Mouse (Mus musculus) hindbrain, embryonic 14.5 days (tissue): ENCODE data around the gene Etfdh. TPM values are rescaled to one million over a fixed set of nuclear protein-coding genes. Genes with fewer than 3 reads are reported as not detected.

Experiments
- ATAC-seq: fragments of 200-750 bp; cut with Nextera tagmentation; 2 replicates; pipeline ENCODE4 v1.8.0; 2017; ENCODE audit warnings: moderate number of reproducible peaks, mild to moderate bottlenecking, moderate TSS enrichment, moderate library complexity; ENCODE audit not compliant: low FRiP score
- DNase-seq: peaks from one replicate; pipeline ENCODE4 v3.0.0-alpha.2; 2015; ENCODE audit warnings: low spot score
- H3K27ac ChIP-seq: fragments of 300-500 bp; sonication (generic); 2 replicates; pipeline ENCODE4 v1.5.1; 2014; ENCODE audit warnings: mild to moderate bottlenecking, moderate library complexity
- H3K27me3 ChIP-seq: fragments of 300-500 bp; sonication (generic); 2 replicates; pipeline ENCODE4 v1.6.1; 2014; ENCODE audit warnings: mild to moderate bottlenecking, low read length, mixed read lengths; ENCODE audit not compliant: control insufficient read depth, insufficient read depth
- H3K36me3 ChIP-seq: fragments of 300-500 bp; sonication (generic); replicated peaks from 2 replicates; pipeline ENCODE4 v1.6.1; 2014; ENCODE audit not compliant: control insufficient read depth, insufficient read depth
- H3K4me1 ChIP-seq: fragments of 300-500 bp; sonication (generic); replicated peaks from 2 replicates; pipeline ENCODE4 v1.6.1; 2014; ENCODE audit warnings: antibody characterized with exemption, low read length, mixed read lengths; ENCODE audit not compliant: control insufficient read depth, insufficient read depth
- H3K4me2 ChIP-seq: fragments of 300-500 bp; sonication (generic); replicated peaks from 2 replicates; pipeline ENCODE4 v1.6.1; 2014; ENCODE audit warnings: mild to moderate bottlenecking, moderate library complexity
- H3K4me3 ChIP-seq: fragments of 300-500 bp; sonication (generic); replicated peaks from 2 replicates; pipeline ENCODE4 v1.5.1; 2014; ENCODE audit warnings: mild to moderate bottlenecking, low read length
- H3K9ac ChIP-seq: fragments of 300-500 bp; sonication (generic); 2 replicates; pipeline ENCODE4 v1.6.1; 2014
- H3K9me3 ChIP-seq: fragments of 300-500 bp; sonication (generic); 2 replicates; pipeline ENCODE4 v1.6.1; 2016; ENCODE audit warnings: low read length; ENCODE audit not compliant: control insufficient read depth
- WGBS: fragments of 180-500 bp; shearing (Covaris S2); extraction: QIAGEN DNeasy Blood & Tissue Kit; methylation state at CpG from one replicate; pipeline ENCODE4 v1.1.7; 2014; 5-methylcytosine and 5-hydroxymethylcytosine counted together
- polyA plus RNA-seq: library from polyadenylated mRNA; unstranded; fragments of >200 nt; fragmentation: Nextera tagmentation; extraction: Ambion mirVana; gene quantifications from 2 replicates; pipeline ENCODE4 v1.2.1, GENCODE M21; 2014

Gene Etfdh
- polyA plus RNA-seq, 1 experiment from 2014 or later = 45.9 TPM

DNA sequence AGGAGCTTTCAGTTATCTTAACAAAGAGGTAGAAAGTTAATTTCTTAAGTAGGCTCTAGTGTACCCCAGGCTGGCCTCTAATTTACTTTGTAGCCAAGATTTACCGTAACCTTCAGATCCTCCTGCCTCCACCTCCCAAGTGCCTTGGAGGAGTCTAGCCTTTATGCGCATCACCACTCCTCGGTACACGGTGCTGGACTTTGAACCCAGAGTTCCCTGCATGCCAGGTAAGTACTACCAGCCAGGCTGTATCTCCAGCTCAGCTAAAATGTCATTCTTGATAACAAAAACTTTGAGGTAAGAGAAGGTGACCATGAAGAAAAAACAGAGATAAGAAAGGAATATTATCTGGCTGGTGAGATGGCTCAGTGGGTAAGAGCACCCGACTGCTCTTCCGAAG, 68.7 kb downstream of the Etfdh start:
- 98% methylated on average over 6 of the region's 6 CpGs for WGBS
- DNase-seq (no peak), ATAC-seq (no peak)
- no peaks in the 10 kb centered on the region for H3K27me3 ChIP-seq
- H3K4me3 ChIP-seq = no peak overlapping the region
- no peak overlapping the region for H3K9ac ChIP-seq
- no peaks in the 10 kb centered on the region for H3K36me3 ChIP-seq
- no peak overlapping the region for H3K27ac ChIP-seq
- no peak overlapping the region for H3K4me2 ChIP-seq
- H3K9me3 ChIP-seq = no peaks in the 10 kb centered on the region
- 0 out of 2 replicates have a peak, but pooled peaks cover 3% of the 10 kb centered on the region for H3K4me1 ChIP-seq

DNA sequence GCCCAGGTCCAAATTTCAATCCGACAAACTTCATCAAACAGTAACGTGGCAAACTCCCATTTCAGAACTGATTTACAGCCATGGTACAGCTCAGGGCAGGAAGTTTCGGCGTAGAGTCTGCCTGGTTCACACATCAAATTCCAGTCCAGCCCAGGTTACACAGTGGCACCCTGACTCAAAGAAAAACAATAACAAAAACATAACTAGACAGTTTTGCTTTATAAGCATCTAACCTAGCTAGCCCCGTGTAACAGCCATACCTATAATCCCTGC, 69.6 kb downstream of the Etfdh start:
- no peak for DNase-seq
- H3K4me3 ChIP-seq = no peak overlapping the region
- no peaks in the 10 kb centered on the region for H3K9me3 ChIP-seq
- no peak overlapping the region for H3K4me2 ChIP-seq
- H3K36me3 ChIP-seq = no peaks in the 10 kb centered on the region
- 0 out of 2 replicates have a peak, but pooled peaks cover 3% of the 10 kb centered on the region for H3K4me1 ChIP-seq
- peak overlapping the region; percentile 44; the same call in 1 of the 2 replicates for H3K27ac ChIP-seq
- H3K9ac ChIP-seq = no peak overlapping the region
- no peak for ATAC-seq
- WGBS = 87% methylated on average over 5 of the region's 5 CpGs
- no peaks in the 10 kb centered on the region for H3K27me3 ChIP-seq

DNA sequence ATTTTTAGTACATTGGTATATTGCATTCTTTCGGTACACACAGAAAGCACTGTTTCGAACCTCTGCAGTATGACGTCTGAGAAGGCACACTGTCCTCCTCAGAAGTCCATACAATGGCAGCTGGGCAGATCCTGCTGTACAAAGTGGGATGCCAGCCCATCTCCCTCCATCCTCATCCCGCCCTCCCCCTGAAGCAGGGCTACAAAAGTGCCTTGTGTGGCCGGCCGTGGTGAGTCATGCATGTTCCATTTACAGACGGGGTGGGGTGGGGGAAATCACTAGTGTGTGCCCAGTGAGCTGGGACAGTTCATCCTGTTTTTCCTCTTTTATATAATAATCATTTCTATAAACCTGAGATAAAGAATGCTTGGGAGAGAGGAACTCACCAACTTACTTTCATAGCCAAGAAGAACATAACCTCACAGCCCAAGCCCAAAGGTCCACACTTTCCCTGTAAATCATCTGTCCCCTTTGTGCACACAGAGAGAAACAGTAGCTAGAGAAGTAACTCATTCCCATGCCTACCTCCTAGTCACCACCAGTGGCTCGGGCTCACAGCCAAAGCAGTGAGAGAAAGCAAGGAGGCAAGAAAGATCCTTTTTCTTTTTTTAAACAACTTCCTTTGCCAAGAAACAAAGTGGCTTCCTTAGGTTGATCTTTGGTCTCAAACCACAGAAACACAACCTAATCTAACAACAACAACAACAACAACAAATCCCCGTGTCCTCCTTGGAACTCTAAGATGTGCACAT, 70.1 kb downstream of the Etfdh start:
- Histone ChIP-seq H3K36me3 (no peaks in the 10 kb centered on the region), H3K9ac (no peak overlapping the region), H3K27ac (peak overlapping the region; percentile 44; the same call in 1 of the 2 replicates), H3K4me2 (no peak overlapping the region), H3K27me3 (no peaks in the 10 kb centered on the region), H3K4me1 (0 out of 2 replicates have a peak, but pooled peaks cover 3% of the 10 kb centered on the region), H3K9me3 (no peaks in the 10 kb centered on the region), H3K4me3 (no peak overlapping the region)
- WGBS = 71% methylated on average over 9 of the region's 9 CpGs
- no peak for DNase-seq
- peak; percentile 58; the same call in 1 of the 2 replicates for ATAC-seq

DNA sequence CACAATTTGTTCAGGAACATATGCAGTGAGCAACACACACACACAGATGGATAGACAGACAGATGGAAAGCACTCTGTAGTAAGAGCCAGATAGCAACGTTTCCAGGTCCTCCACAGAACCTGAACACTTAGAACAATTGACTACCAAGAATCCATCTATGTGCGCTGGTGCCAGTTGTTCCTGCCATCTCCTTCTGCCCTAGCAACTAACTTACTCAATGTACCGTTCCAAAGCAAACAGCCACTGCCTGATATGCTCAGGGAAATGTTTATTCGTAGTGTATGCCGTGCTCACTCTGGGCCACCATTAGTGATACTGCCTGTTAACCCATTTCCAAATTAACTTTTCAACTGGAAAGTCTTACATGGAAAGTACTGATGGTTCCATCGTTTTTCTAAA, 74.2 kb downstream of the Etfdh start:
- Histone ChIP-seq H3K9me3 (no peaks in the 10 kb centered on the region), H3K9ac (no peak overlapping the region), H3K4me3 (no peak overlapping the region), H3K36me3 (no peaks in the 10 kb centered on the region), H3K27ac (no peak overlapping the region), H3K27me3 (no peaks in the 10 kb centered on the region), H3K4me1 (0 out of 2 replicates have a peak, but pooled peaks cover 3% of the 10 kb centered on the region), H3K4me2 (no peak overlapping the region)
- DNase-seq = no peak
- ATAC-seq = no peak
- 91% methylated on average over 6 of the region's 6 CpGs for WGBS

Other genes with a start within 250 kb of the Etfdh start
- 5.9 and 9.9 TPM in 2 replicates for gene Fnip2, start 61.7 kb downstream of the Etfdh start, polyA plus RNA-seq
- 151 and 157 TPM in 2 replicates for gene Ppid, start 38.2 kb downstream of the Etfdh start, polyA plus RNA-seq
- gene 4930579G24Rik, start 421 bp downstream of the Etfdh start, polyA plus RNA-seq = 6.2 and 7.6 TPM in 2 replicates
- gene Rxfp1, start 108.4 kb upstream of the Etfdh start, polyA plus RNA-seq = 0.05 and 0.17 TPM in 2 replicates
- gene Tmem144, start 223.3 kb upstream of the Etfdh start, polyA plus RNA-seq = 1.2 and 2.0 TPM in 2 replicates